Mouse (Mus musculus) testis, adult 10 weeks (tissue): ENCODE measurements around the gene Cpne2. TPM values are rescaled to one million over a fixed set of nuclear protein-coding genes. Genes with fewer than 3 reads are reported as not detected.

Experiments used
- polyA plus RNA-seq: library from polyadenylated mRNA; stranded (reverse); fragments of 350-450 nt; fragmentation: Illumina TruSeq; extraction: RNeasy Lipid Tissue Mini Kit (QIAGEN cat#74804); gene quantifications from one replicate; pipeline ENCODE4 v1.2.3, GENCODE M21; 2014; ENCODE audit warnings: low read depth, low replicate concordance

Gene Cpne2
- polyA plus RNA-seq, result 1.2 TPM

GRCm38 (mm10) chr8:94532873-94533671 is at the start of gene Cpne2:
TSS of gene Cpne2 (plus strand) at chr8:94532990.

GRCm38 (mm10) chr8:94601607-94602385 is 69.0 kb downstream of the Cpne2 start, which contains the start of the genes Rspry1 and Fam192a:
TSS of gene Rspry1 (plus strand) at chr8:94601937.
TSS of gene Fam192a (minus strand) at chr8:94601997.

Other genes with a start within 250 kb of the Cpne2 start
- 0.66 TPM for gene Slc12a3, start 203.8 kb upstream of the Cpne2 start, polyA plus RNA-seq
- gene Herpud1, start 146.6 kb upstream of the Cpne2 start, polyA plus RNA-seq, result 100 TPM
- 6.7 TPM for gene Nlrc5, start 98.6 kb upstream of the Cpne2 start, polyA plus RNA-seq
- gene Rspry1, start 68.9 kb downstream of the Cpne2 start, polyA plus RNA-seq, result 63.6 TPM
- gene Fam192a, start 69.0 kb downstream of the Cpne2 start, polyA plus RNA-seq, result 88.4 TPM
- gene Arl2bp, start 133.6 kb downstream of the Cpne2 start, polyA plus RNA-seq, result 906 TPM
- not detected for gene Pllp, start 163.3 kb downstream of the Cpne2 start, polyA plus RNA-seq
- gene Ccl22, start 212.6 kb downstream of the Cpne2 start, polyA plus RNA-seq, result 1.9 TPM
- 0.35 TPM for gene Cx3cl1, start 239.0 kb downstream of the Cpne2 start, polyA plus RNA-seq